Mouse (Mus musculus): ENCODE results near the gene Cope. TPM values are rescaled to one million over a fixed set of nuclear protein-coding genes. Genes with fewer than 3 reads are reported as not detected.

The Cope gene
- polyA plus RNA-seq, 1 experiment from 2014 or later, result 281 TPM

DNA sequence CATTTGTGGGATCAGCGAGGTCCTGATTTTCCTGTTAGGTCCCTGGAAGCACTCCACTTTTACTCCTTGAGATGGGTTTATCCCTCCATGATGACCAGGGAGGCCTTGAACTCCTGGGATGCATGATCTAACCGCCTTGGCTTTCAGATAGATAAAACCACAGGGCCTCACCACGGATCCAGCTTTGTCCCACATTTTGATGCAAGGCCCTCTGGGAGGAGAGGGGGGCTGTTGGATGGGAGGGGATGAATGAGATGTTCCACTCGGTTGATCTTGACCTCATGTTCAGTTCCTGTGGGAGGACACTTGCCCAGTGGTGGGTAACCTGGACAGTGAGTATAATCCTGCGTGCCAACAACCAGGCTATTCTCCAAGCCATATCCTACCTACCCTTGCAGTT, 17.9 kb upstream of the Cope start:
- Histone ChIP-seq H3K27me3 (ENCODE audit: control insufficient read depth, insufficient read depth, low read length) (no peaks in the 10 kb centered on the region), H3K9me3 (ENCODE audit: control insufficient read depth, low read length) (peaks cover 4% of the 10 kb centered on the region; the same call in 1 of the 2 replicates), H3K9ac (ENCODE audit: low read length) (no peak overlapping the region), H3K27ac (replicated peaks; ENCODE audit: low read depth, low read length) (no peak overlapping the region), H3K4me3 (ENCODE audit: low read depth, low read length) (no peak overlapping the region), H3K4me1 (ENCODE audit: control insufficient read depth, insufficient read depth, low read length) (peaks cover 10% of the 10 kb centered on the region; the same call in 1 of the 2 replicates), H3K36me3 (ENCODE audit: control insufficient read depth, insufficient read depth, low read length) (peaks cover 26% of the 10 kb centered on the region), H3K4me2 (ENCODE audit: low read depth, severe bottlenecking) (peak overlapping the region; percentile 25; the same call in 1 of the 2 replicates)
- DNase-seq (ENCODE audit: low spot score) (no peak), ATAC-seq (ENCODE audit: insufficient number of reproducible peaks, low FRiP score, low TSS enrichment, low read depth) (no peak)
- 83% methylated on average over 5 of the region's 5 CpGs for WGBS

DNA sequence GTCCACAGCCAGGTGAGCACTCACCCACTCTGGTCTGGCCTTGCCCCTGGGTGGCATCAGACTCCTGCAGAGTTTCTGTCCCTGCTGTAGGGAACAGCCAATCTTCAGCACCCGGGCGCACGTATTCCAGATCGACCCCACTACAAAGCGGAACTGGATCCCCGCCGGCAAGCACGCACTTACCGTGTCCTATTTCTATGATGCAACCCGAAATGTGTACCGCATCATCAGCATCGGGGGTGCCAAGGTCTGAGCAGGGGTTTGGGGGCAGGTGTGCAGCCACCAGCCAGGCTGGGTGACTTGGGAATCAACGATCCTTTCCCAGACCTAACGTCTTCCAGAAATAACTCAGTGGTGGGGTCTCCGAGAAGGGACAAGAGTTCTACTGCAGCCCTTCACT, 17.0 kb upstream of the Cope start:
- no peaks in the 10 kb centered on the region for H3K27me3 ChIP-seq (ENCODE audit: control insufficient read depth, insufficient read depth, low read length)
- no peak overlapping the region for H3K4me2 ChIP-seq (ENCODE audit: low read depth, severe bottlenecking)
- peaks cover 4% of the 10 kb centered on the region; the same call in 1 of the 2 replicates for H3K9me3 ChIP-seq (ENCODE audit: control insufficient read depth, low read length)
- no peak overlapping the region for H3K9ac ChIP-seq (ENCODE audit: low read length)
- 97% methylated on average over 15 of the region's 15 CpGs for WGBS
- no peak for DNase-seq (ENCODE audit: low spot score)
- no peak overlapping the region for H3K27ac ChIP-seq (replicated peaks; ENCODE audit: low read depth, low read length)
- H3K36me3 ChIP-seq (ENCODE audit: control insufficient read depth, insufficient read depth, low read length), result peaks cover 26% of the 10 kb centered on the region
- no peak for ATAC-seq (ENCODE audit: insufficient number of reproducible peaks, low FRiP score, low TSS enrichment, low read depth)
- peaks cover 10% of the 10 kb centered on the region; the same call in 1 of the 2 replicates for H3K4me1 ChIP-seq (ENCODE audit: control insufficient read depth, insufficient read depth, low read length)
- H3K4me3 ChIP-seq (ENCODE audit: low read depth, low read length), result no peak overlapping the region

DNA sequence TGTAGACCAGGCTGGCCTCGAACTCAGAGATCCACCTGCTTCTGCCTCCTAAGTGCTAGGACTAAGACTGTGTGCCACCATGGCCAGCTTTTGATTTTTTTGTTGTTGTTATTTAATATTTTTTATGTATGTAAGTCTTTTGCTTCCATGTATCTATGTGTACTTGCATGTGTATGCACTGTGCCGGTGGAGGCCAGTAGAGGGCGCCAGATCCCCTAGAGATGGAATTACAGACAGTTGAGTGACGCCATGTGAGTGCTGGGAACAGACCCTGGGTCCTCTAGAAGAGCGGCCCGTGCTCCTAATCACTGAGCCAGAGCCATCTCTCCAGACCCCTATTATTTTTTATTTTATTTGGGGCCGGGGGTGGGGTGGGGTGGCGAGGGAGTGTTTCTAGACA, 15.6 kb upstream of the Cope start:
- Histone ChIP-seq H3K36me3 (ENCODE audit: control insufficient read depth, insufficient read depth, low read length) (peaks cover 35% of the 10 kb centered on the region), H3K9me3 (ENCODE audit: control insufficient read depth, low read length) (peaks cover 4% of the 10 kb centered on the region; the same call in 1 of the 2 replicates), H3K4me3 (ENCODE audit: low read depth, low read length) (no peak overlapping the region), H3K27me3 (ENCODE audit: control insufficient read depth, insufficient read depth, low read length) (no peaks in the 10 kb centered on the region), H3K9ac (ENCODE audit: low read length) (no peak overlapping the region), H3K4me2 (ENCODE audit: low read depth, severe bottlenecking) (no peak overlapping the region), H3K27ac (replicated peaks; ENCODE audit: low read depth, low read length) (no peak overlapping the region), H3K4me1 (ENCODE audit: control insufficient read depth, insufficient read depth, low read length) (peaks cover 8% of the 10 kb centered on the region; the same call in 1 of the 2 replicates)
- ATAC-seq (ENCODE audit: insufficient number of reproducible peaks, low FRiP score, low TSS enrichment, low read depth) (no peak), DNase-seq (ENCODE audit: low spot score) (no peak)
- WGBS, result 92% methylated on average over 8 of the region's 8 CpGs

DNA sequence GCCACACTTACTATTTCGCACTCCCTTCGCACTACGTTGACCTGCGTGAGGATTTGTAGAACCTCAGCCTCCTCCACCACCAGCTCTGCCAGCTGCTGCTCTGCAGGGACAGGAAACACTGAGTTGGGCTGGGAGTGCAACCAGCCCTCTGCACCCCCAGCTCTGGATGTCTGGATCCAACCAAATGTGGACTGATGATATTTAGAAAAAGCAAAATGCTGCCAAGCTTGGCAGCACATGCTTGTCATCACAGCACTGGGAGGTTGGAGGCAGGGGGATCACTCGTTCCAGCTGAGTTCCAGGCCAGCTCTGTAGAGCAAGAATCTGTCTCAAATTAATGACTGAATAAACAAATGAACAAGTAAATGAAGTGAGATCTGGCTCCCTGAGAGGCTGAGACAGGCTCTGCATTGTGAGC, 8.3 kb upstream of the Cope start:
- 58% methylated on average over 5 of the region's 5 CpGs for WGBS
- Histone ChIP-seq H3K4me2 (ENCODE audit: low read depth, severe bottlenecking) (no peak overlapping the region), H3K27ac (replicated peaks; ENCODE audit: low read depth, low read length) (no peak overlapping the region), H3K9me3 (ENCODE audit: control insufficient read depth, low read length) (no peaks in the 10 kb centered on the region), H3K27me3 (ENCODE audit: control insufficient read depth, insufficient read depth, low read length) (no peaks in the 10 kb centered on the region), H3K36me3 (ENCODE audit: control insufficient read depth, insufficient read depth, low read length) (peaks cover 44% of the 10 kb centered on the region), H3K9ac (ENCODE audit: low read length) (no peak overlapping the region), H3K4me3 (ENCODE audit: low read depth, low read length) (no peak overlapping the region), H3K4me1 (ENCODE audit: control insufficient read depth, insufficient read depth, low read length) (no peaks in the 10 kb centered on the region)
- DNase-seq (ENCODE audit: low spot score) (no peak), ATAC-seq (ENCODE audit: insufficient number of reproducible peaks, low FRiP score, low TSS enrichment, low read depth) (no peak)

DNA sequence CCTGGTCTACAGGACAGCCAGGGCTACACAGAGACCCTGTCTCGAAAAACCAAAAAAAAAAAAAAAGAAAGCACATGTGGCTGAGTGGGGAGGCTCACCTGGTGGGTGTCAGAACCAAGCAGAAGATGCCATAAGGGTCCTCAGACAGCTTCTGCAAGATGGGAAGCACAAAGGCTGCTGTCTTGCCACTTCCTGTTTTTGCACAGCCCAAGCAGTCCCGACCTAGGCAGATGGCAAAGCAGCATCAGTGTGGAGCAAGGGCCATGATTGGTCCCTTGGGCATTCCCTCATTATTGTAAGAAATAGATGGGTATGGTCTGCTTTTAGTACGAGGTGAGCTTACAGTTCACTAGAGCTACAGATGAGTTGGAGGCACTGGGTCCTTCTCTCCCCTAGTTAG, 1.4 kb upstream of the Cope start:
- ATAC-seq (ENCODE audit: insufficient number of reproducible peaks, low FRiP score, low TSS enrichment, low read depth) (no peak), DNase-seq (ENCODE audit: low spot score) (no peak)
- H3K9ac ChIP-seq (ENCODE audit: low read length), result no peak overlapping the region
- H3K4me1 ChIP-seq (ENCODE audit: control insufficient read depth, insufficient read depth, low read length), result peaks cover 15% of the 10 kb centered on the region
- no peak overlapping the region for H3K4me3 ChIP-seq (ENCODE audit: low read depth, low read length)
- 90% methylated on average over 3 of the region's 3 CpGs for WGBS
- no peak overlapping the region for H3K4me2 ChIP-seq (ENCODE audit: low read depth, severe bottlenecking)
- no peaks in the 10 kb centered on the region for H3K9me3 ChIP-seq (ENCODE audit: control insufficient read depth, low read length)
- peaks cover 29% of the 10 kb centered on the region for H3K36me3 ChIP-seq (ENCODE audit: control insufficient read depth, insufficient read depth, low read length)
- no peaks in the 10 kb centered on the region for H3K27me3 ChIP-seq (ENCODE audit: control insufficient read depth, insufficient read depth, low read length)
- no peak overlapping the region for H3K27ac ChIP-seq (replicated peaks; ENCODE audit: low read depth, low read length)

DNA sequence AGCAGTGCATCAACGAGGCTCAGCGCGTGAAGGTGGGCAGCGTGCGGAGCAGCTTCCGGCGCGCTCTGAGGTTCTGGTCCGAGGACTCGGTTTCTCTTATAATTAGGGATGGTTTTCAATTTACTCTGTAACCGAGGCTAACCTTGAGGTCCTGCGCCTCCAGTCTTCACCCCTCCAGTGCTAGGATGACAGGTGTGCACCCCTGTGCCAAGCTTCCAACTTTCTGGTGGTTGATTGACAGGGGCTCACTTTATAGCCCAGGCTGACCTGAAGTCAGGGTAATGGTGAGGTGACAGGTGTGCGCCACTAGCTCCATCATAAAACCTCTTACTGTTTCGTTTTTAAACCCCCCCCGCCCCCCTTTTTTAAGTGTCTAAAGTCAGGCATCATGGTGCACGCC, 583 bp downstream of the Cope start:
- Histone ChIP-seq H3K27ac (replicated peaks; ENCODE audit: low read depth, low read length) (no peak overlapping the region), H3K4me2 (ENCODE audit: low read depth, severe bottlenecking) (peak overlapping the region; percentile 91), H3K9me3 (ENCODE audit: control insufficient read depth, low read length) (no peaks in the 10 kb centered on the region), H3K27me3 (ENCODE audit: control insufficient read depth, insufficient read depth, low read length) (no peaks in the 10 kb centered on the region), H3K9ac (ENCODE audit: low read length) (peak overlapping the region; percentile 68), H3K4me3 (ENCODE audit: low read depth, low read length) (peak overlapping the region; percentile 91), H3K36me3 (ENCODE audit: control insufficient read depth, insufficient read depth, low read length) (peaks cover 23% of the 10 kb centered on the region), H3K4me1 (ENCODE audit: control insufficient read depth, insufficient read depth, low read length) (peaks cover 15% of the 10 kb centered on the region)
- ATAC-seq (ENCODE audit: insufficient number of reproducible peaks, low FRiP score, low TSS enrichment, low read depth) (peak; percentile 27; the same call in 1 of the 2 replicates), DNase-seq (ENCODE audit: low spot score) (no peak)
- 6% methylated on average over 16 of the region's 16 CpGs for WGBS

DNA sequence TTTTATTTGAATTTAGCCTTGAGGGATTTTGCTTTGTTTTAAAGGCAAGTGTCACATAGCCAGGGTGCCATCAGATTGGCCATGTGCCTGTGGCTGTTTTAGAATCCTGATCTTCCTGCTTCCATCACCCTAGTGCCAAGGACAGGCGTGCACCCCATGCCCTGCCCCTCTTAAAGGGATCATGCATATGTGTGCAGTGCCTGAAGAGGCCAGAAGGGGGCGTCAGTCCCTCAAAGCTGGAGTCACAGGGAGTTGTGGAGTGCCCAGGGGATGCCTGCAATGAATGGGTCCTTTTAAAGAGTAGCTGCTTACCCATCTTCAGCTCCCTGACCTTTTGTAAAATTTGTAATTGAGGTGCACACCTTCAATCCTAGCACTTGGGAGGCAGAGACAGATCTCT, 7.0 kb downstream of the Cope start:
- H3K27me3 ChIP-seq (ENCODE audit: control insufficient read depth, insufficient read depth, low read length), result no peaks in the 10 kb centered on the region
- ATAC-seq (ENCODE audit: insufficient number of reproducible peaks, low FRiP score, low TSS enrichment, low read depth) (no peak), DNase-seq (ENCODE audit: low spot score) (peak; percentile 49)
- WGBS, result 37% methylated on average over 2 of the region's 2 CpGs
- peaks cover 43% of the 10 kb centered on the region for H3K36me3 ChIP-seq (ENCODE audit: control insufficient read depth, insufficient read depth, low read length)
- H3K9ac ChIP-seq (ENCODE audit: low read length), result no peak overlapping the region
- peaks cover 1% of the 10 kb centered on the region; the same call in 1 of the 2 replicates for H3K4me1 ChIP-seq (ENCODE audit: control insufficient read depth, insufficient read depth, low read length)
- H3K4me2 ChIP-seq (ENCODE audit: low read depth, severe bottlenecking), result no peak overlapping the region
- no peak overlapping the region for H3K4me3 ChIP-seq (ENCODE audit: low read depth, low read length)
- H3K27ac ChIP-seq (replicated peaks; ENCODE audit: low read depth, low read length), result no peak overlapping the region
- no peaks in the 10 kb centered on the region for H3K9me3 ChIP-seq (ENCODE audit: control insufficient read depth, low read length)

DNA sequence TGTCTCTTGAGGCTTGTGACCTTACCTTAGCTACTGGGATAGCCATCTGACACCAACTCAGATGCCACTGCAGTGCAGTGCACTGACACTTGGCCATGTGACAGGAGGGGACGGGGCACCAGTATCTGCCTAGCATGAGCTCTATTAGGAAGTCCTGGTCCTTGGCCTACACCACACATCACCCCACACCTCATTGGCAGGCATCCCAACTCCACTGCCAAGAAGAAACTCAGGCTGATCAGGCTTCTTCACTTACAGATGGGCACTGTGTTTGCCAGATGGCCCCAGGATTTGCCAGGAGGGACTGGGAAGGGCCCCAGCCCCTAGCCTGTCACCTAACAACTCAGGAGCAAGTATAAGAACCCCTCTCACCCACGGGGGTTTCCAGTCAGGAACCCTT, 11.1 kb downstream of the Cope start:
- Histone ChIP-seq H3K4me3 (ENCODE audit: low read depth, low read length) (no peak overlapping the region), H3K27ac (replicated peaks; ENCODE audit: low read depth, low read length) (no peak overlapping the region), H3K9ac (ENCODE audit: low read length) (no peak overlapping the region), H3K36me3 (ENCODE audit: control insufficient read depth, insufficient read depth, low read length) (peaks cover 23% of the 10 kb centered on the region), H3K4me2 (ENCODE audit: low read depth, severe bottlenecking) (no peak overlapping the region), H3K27me3 (ENCODE audit: control insufficient read depth, insufficient read depth, low read length) (no peaks in the 10 kb centered on the region), H3K4me1 (ENCODE audit: control insufficient read depth, insufficient read depth, low read length) (peaks cover 19% of the 10 kb centered on the region), H3K9me3 (ENCODE audit: control insufficient read depth, low read length) (no peaks in the 10 kb centered on the region)
- no peak for ATAC-seq (ENCODE audit: insufficient number of reproducible peaks, low FRiP score, low TSS enrichment, low read depth)
- WGBS, result 80% methylated on average over 2 of the region's 2 CpGs
- DNase-seq (ENCODE audit: low spot score), result no peak
